In genomic region chr3:89773740-89774211, GRCm38 (mm10) we compare ENCODE assay signal across 8 mouse cellular contexts. TPM values are rescaled to one million over a fixed set of nuclear protein-coding genes. Genes with fewer than 3 reads are reported as not detected.
DNase-seq lines count a peak whose midpoint lies in the region; ATAC-seq and TF ChIP-seq lines count a peak whose summit lies in the region.

No protein-coding gene starts in this region.

- TF ChIP-seq EP300 in liver, embryonic 14.5 days (IDR thresholded peaks at IDR 0.05; ENCODE audit: low read depth): no peak

- WGBS in thymus, adult 2 months: under 1% methylated on average over 29 of the region's 37 CpGs
- WGBS in forebrain, postnatal 0 days: under 1% methylated on average over 29 of the region's 37 CpGs
- 2% methylated on average over 31 of the region's 37 CpGs for WGBS in liver, embryonic 14.5 days (ENCODE audit: insufficient replicate concordance)
- WGBS in neural tube, embryonic 12.5 days: 0% methylated on average over 36 of the region's 37 CpGs

- peak; percentile 52 for DNase-seq in thymus, adult 2 months
- DNase-seq in thymus, postnatal 14 days: no peak
- DNase-seq in cerebellum, adult 11-12 months: peak; percentile 71
- no peak for DNase-seq in forebrain, postnatal 0 days
- peak; percentile 47 for DNase-seq in induced T-regulatory cell, adult 2 months (ENCODE audit: low read depth)
- DNase-seq in liver, embryonic 14.5 days (ENCODE audit: low read depth in 3 of 3, low spot score in 3 of 3): peak in 1 of 3 experiments; percentile 22
- no peak for DNase-seq in frontal cortex, postnatal 25 days (ENCODE audit: low spot score in 2 of 2)

- H3K4me3 ChIP-seq in thymus, adult 2 months (ENCODE audit: control insufficient read depth, insufficient read depth, low read length): peak overlapping the region; percentile 98
- peak overlapping the region; percentile 80 for H3K4me3 ChIP-seq in forebrain, postnatal 0 days (ENCODE audit: low read depth, low read length)
- peak overlapping the region; percentile 76 to 82 for H3K4me3 ChIP-seq in liver, embryonic 14.5 days (ENCODE audit: insufficient read depth in 1 of 2, low read depth in 2 of 2, low read length in 2 of 2)
- H3K4me3 ChIP-seq in neural tube, embryonic 12.5 days: peak overlapping the region; percentile 99

- H3K36me3 ChIP-seq in thymus, adult 2 months (ENCODE audit: control insufficient read depth, insufficient read depth, low read length): peaks cover 28% of the 10 kb centered on the region
- H3K36me3 ChIP-seq in forebrain, postnatal 0 days (ENCODE audit: insufficient read depth): peaks cover 30% of the 10 kb centered on the region
- peaks cover 9% of the 10 kb centered on the region for H3K36me3 ChIP-seq in liver, embryonic 14.5 days (replicated peaks; ENCODE audit: control insufficient read depth, insufficient read depth, low read depth)
- peaks cover 31% of the 10 kb centered on the region for H3K36me3 ChIP-seq in neural tube, embryonic 12.5 days

- TF ChIP-seq POLR2A in thymus, adult 2 months (IDR thresholded peaks at IDR 0.05; ENCODE audit: control insufficient read depth, extremely low read depth, insufficient read depth, low read length, poor library complexity): no peak

- H3K9me3 ChIP-seq in forebrain, postnatal 0 days (ENCODE audit: low read length): no peaks in the 10 kb centered on the region
- no peaks in the 10 kb centered on the region for H3K9me3 ChIP-seq in liver, embryonic 14.5 days (ENCODE audit: control insufficient read depth, low read length)
- H3K9me3 ChIP-seq in neural tube, embryonic 12.5 days: no peaks in the 10 kb centered on the region

- H3K27ac ChIP-seq in thymus, adult 2 months (ENCODE audit: control insufficient read depth, insufficient read depth, low read length): peak overlapping the region; percentile 26; the same call in 1 of the 2 replicates
- peak overlapping the region; percentile 92 for H3K27ac ChIP-seq in forebrain, postnatal 0 days (ENCODE audit: low read depth, low read length)
- H3K27ac ChIP-seq in liver, embryonic 14.5 days: peak overlapping the region; percentile 49
- H3K27ac ChIP-seq in neural tube, embryonic 12.5 days: peak overlapping the region; percentile 92

- peak overlapping the region; percentile 66 for H3K4me2 ChIP-seq in forebrain, postnatal 0 days (ENCODE audit: low read depth)
- peak overlapping the region; percentile 97 for H3K4me2 ChIP-seq in liver, embryonic 14.5 days (ENCODE audit: low read depth)
- peak overlapping the region; percentile 91 for H3K4me2 ChIP-seq in neural tube, embryonic 12.5 days (replicated peaks)

- no peaks in the 10 kb centered on the region for H3K27me3 ChIP-seq in thymus, adult 2 months (ENCODE audit: control insufficient read depth, insufficient read depth, low read length)
- H3K27me3 ChIP-seq in forebrain, postnatal 0 days (ENCODE audit: insufficient read depth, low read length): no peaks in the 10 kb centered on the region
- H3K27me3 ChIP-seq in liver, embryonic 14.5 days (ENCODE audit: control insufficient read depth, insufficient read depth, low read length): no peaks in the 10 kb centered on the region
- H3K27me3 ChIP-seq in neural tube, embryonic 12.5 days (replicated peaks): no peaks in the 10 kb centered on the region

- no peak; the same call in none of the 2 replicates for ATAC-seq in forebrain, postnatal 0 days
- ATAC-seq in liver, embryonic 14.5 days (ENCODE audit: insufficient read depth): no peak
- peak; percentile 3; the same call in 1 of the 2 replicates for ATAC-seq in neural tube, embryonic 12.5 days (ENCODE audit: low FRiP score, low read depth)

- 0 out of 2 replicates have a peak, but pooled peaks have one; percentile 10 for TF ChIP-seq CTCF in thymus, adult 2 months (IDR thresholded peaks at IDR 0.05; ENCODE audit: borderline replicate concordance, control insufficient read depth, extremely low read depth, insufficient read depth, low read length, poor library complexity)
- TF ChIP-seq CTCF in forebrain, postnatal 0 days (IDR thresholded peaks at IDR 0.05; ENCODE audit: low read depth): no peak
- TF ChIP-seq CTCF in liver, embryonic 14.5 days (IDR thresholded peaks at IDR 0.05; ENCODE audit: low read depth): no peak

- H3K9ac ChIP-seq in forebrain, postnatal 0 days: peak overlapping the region; percentile 91
- peak overlapping the region; percentile 86 for H3K9ac ChIP-seq in liver, embryonic 14.5 days (replicated peaks)
- H3K9ac ChIP-seq in neural tube, embryonic 12.5 days: peak overlapping the region; percentile 99

- H3K4me1 ChIP-seq in thymus, adult 2 months (replicated peaks; ENCODE audit: control insufficient read depth, insufficient read depth, low read length): peaks cover 19% of the 10 kb centered on the region
- H3K4me1 ChIP-seq in forebrain, postnatal 0 days (ENCODE audit: insufficient read depth): peaks cover 25% of the 10 kb centered on the region
- peaks cover 5 to 25% of the 10 kb centered on the region in 2 experiments for H3K4me1 ChIP-seq in liver, embryonic 14.5 days (replicated peaks; ENCODE audit: control insufficient read depth in 2 of 2, insufficient read depth in 2 of 2, low read length in 1 of 2)
- H3K4me1 ChIP-seq in neural tube, embryonic 12.5 days: peaks cover 30% of the 10 kb centered on the region

RNA-seq across cellular contexts. Expression of gene Ube2q1, which starts 0.4 kb away (rescaled TPM):
- polyA plus RNA-seq in thymus, adult 2 months (2012; rRNA removed): 47.8 and 49.1 TPM in 2 replicates
- 68.9 and 71.9 TPM in 2 replicates for total RNA-seq in forebrain, postnatal 0 days (2014; rRNA removed)
- polyA plus RNA-seq in forebrain, postnatal 0 days (2015; fragmentation: Nextera tagmentation; extraction: Ambion mirVana): 9.5 and 9.9 TPM in 2 replicates
- polyA plus RNA-seq in liver, embryonic 14.5 days (2012; rRNA removed): 6.7 and 9.0 TPM in 2 replicates
- 6.3 and 6.7 TPM in 2 replicates for polyA plus RNA-seq in liver, embryonic 14.5 days (2014; fragmentation: Nextera tagmentation; extraction: Ambion mirVana)
- polyA plus RNA-seq in neural tube, embryonic 12.5 days (2016; fragmentation: Nextera tagmentation; extraction: Ambion mirVana): 18.6 and 21.2 TPM in 2 replicates

RNA-seq across cellular contexts. Expression of gene Chrnb2, which starts 9.3 kb away (rescaled TPM):
- polyA plus RNA-seq in thymus, adult 2 months (2012; rRNA removed): 2.8 and 2.9 TPM in 2 replicates
- total RNA-seq in forebrain, postnatal 0 days (2014; rRNA removed): 32.8 and 41.9 TPM in 2 replicates
- polyA plus RNA-seq in forebrain, postnatal 0 days (2015; fragmentation: Nextera tagmentation; extraction: Ambion mirVana): 14.5 and 17.3 TPM in 2 replicates
- 0.12 and 0.15 TPM in 2 replicates for polyA plus RNA-seq in liver, embryonic 14.5 days (2012; rRNA removed)
- polyA plus RNA-seq in liver, embryonic 14.5 days (2014; fragmentation: Nextera tagmentation; extraction: Ambion mirVana): 0.10 and 0.18 TPM in 2 replicates
- polyA plus RNA-seq in neural tube, embryonic 12.5 days (2016; fragmentation: Nextera tagmentation; extraction: Ambion mirVana): 26.2 and 28.0 TPM in 2 replicates

RNA-seq across cellular contexts. Expression of gene She, which starts 57.4 kb away (rescaled TPM):
- polyA plus RNA-seq in thymus, adult 2 months (2012; rRNA removed): 0.43 and 0.69 TPM in 2 replicates
- total RNA-seq in forebrain, postnatal 0 days (2014; rRNA removed): 1.8 and 2.1 TPM in 2 replicates
- 0.65 and 0.86 TPM in 2 replicates for polyA plus RNA-seq in forebrain, postnatal 0 days (2015; fragmentation: Nextera tagmentation; extraction: Ambion mirVana)
- polyA plus RNA-seq in liver, embryonic 14.5 days (2012; rRNA removed): 0.50 and 0.55 TPM in 2 replicates
- 0.81 and 0.86 TPM in 2 replicates for polyA plus RNA-seq in liver, embryonic 14.5 days (2014; fragmentation: Nextera tagmentation; extraction: Ambion mirVana)
- polyA plus RNA-seq in neural tube, embryonic 12.5 days (2016; fragmentation: Nextera tagmentation; extraction: Ambion mirVana): 3.3 and 4.2 TPM in 2 replicates

RNA-seq across cellular contexts. Expression of gene Adar, which starts 59.0 kb away (rescaled TPM):
- polyA plus RNA-seq in thymus, adult 2 months (2012; rRNA removed): 70.8 and 71.1 TPM in 2 replicates
- 62.4 and 78.2 TPM in 2 replicates for total RNA-seq in forebrain, postnatal 0 days (2014; rRNA removed)
- 14.0 and 18.5 TPM in 2 replicates for polyA plus RNA-seq in forebrain, postnatal 0 days (2015; fragmentation: Nextera tagmentation; extraction: Ambion mirVana)
- polyA plus RNA-seq in liver, embryonic 14.5 days (2012; rRNA removed): 5.8 and 7.9 TPM in 2 replicates
- polyA plus RNA-seq in liver, embryonic 14.5 days (2014; fragmentation: Nextera tagmentation; extraction: Ambion mirVana): 6.4 and 6.5 TPM in 2 replicates
- polyA plus RNA-seq in neural tube, embryonic 12.5 days (2016; fragmentation: Nextera tagmentation; extraction: Ambion mirVana): 17.8 and 21.7 TPM in 2 replicates

Comparison
In these comparisons a context has a peak if more than half of its experiments do, and no peak if none do; other contexts are left out.
1. DNase-seq: peak in thymus, adult 2 months (single experiment), cerebellum, adult 11-12 months (single experiment) and induced T-regulatory cell, adult 2 months (single experiment); none in thymus, postnatal 14 days (single experiment), forebrain, postnatal 0 days (single experiment) and frontal cortex, postnatal 25 days (0 of 2).
2. H3K27ac ChIP-seq: peak in every context shown above with its lines; median percentile 92 in forebrain, postnatal 0 days; 92 in neural tube, embryonic 12.5 days; 49 in liver, embryonic 14.5 days; 26 in thymus, adult 2 months.
3. Peak in every context shown above with its lines, with median percentiles within 50 percentile points of each other: H3K4me3 ChIP-seq, H3K4me2 ChIP-seq and H3K9ac ChIP-seq.